Mouse (Mus musculus): ENCODE data around the gene Nfia. TPM values are rescaled to one million over a fixed set of nuclear protein-coding genes. Genes with fewer than 3 reads are reported as not detected.

The Nfia gene
- polyA plus RNA-seq, 1 experiment from 2014 or later: 45.1 TPM

DNA sequence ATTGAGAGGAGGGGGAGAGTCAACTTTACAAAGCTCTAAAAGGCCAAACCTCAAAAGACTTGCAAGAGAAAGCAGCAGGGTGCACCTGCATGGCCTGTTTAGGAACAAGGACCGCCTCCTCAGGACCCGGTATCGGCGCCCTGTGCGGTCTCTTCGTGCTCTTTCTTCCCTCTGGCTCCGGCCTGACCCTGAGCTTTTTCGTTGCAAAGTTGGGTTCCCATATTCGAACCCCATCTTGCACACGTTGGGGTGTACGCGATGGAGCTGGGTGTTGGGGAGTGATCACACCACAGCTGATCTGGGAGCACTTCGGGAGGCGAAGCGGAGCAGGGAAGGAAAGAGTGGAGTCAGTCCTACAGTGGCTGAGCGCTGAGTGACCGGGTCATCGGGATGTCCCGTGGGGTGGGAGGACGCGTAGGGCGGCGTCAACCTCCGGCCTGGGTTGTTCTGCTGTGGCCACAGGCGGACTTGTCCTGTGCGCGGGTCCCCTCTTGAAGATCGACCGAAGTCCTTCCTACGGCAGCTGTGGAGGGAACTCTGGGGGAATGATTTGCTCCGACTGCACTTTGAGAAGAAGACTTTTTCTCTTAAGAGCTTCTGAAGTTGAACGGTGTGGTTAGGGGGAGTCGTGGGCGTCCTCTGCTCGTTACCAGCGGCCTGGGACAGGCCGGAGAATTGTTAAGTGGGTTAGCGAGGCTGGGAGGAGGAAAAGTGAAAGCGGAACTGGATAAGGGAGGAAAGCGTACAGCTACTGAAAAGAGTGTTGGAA lies 20.9 kb upstream of the Nfia start:
- Histone ChIP-seq H3K27me3 (peaks cover 50% of the 10 kb centered on the region), H3K9me3 (no peaks in the 10 kb centered on the region), H3K9ac (peak overlapping the region; percentile 71), H3K4me3 (peak overlapping the region; percentile 39), H3K27ac (replicated peaks) (peak overlapping the region; percentile 80), H3K36me3 (no peaks in the 10 kb centered on the region), H3K4me2 (peak overlapping the region; percentile 78), H3K4me1 (replicated peaks) (peaks cover 39% of the 10 kb centered on the region)
- ATAC-seq (ENCODE audit: low read depth): peak; percentile 63
- WGBS: 2% methylated on average over 40 of the region's 40 CpGs

DNA sequence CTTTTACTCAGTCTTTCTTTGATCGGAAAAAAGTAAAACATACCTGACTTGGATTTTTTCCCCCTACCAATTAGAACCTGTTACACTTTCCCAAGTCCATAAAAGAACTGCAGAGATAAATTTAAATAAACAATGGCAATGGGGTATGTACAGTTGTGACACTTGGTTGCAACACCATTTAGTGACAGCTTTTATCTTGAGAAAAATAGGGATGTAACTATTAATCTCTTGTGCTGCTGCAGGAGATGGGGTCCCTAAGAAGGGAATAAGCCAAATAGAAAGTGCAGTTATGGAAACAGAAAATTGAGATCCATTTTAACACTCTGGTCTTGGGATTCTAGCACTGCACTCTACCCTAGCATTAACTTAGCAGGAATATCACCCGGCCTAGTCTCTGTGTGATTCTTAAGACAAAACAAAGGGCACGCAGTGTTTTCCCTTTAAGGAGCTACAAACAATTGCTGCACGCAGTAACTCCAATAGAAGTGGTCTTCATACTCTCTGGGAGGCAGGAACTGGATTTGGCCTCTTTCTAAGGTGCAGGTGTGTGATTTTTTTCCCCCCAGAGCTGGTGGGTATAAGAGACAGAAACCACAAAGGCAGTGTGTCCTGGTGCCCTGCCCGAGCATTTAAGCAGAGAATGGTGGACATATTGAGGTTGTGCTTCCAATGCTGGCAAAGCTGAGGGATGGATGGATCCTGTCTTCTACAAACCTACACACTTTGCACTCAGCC lies 20.1 kb upstream of the Nfia start:
- no peaks in the 10 kb centered on the region for H3K9me3 ChIP-seq
- peaks cover 39% of the 10 kb centered on the region for H3K4me1 ChIP-seq (replicated peaks)
- 11% methylated on average over 5 of the region's 5 CpGs for WGBS
- peaks cover 50% of the 10 kb centered on the region for H3K27me3 ChIP-seq
- peak overlapping the region; percentile 80 for H3K27ac ChIP-seq (replicated peaks)
- H3K4me2 ChIP-seq: peak overlapping the region; percentile 78
- no peak for ATAC-seq (ENCODE audit: low read depth)
- H3K4me3 ChIP-seq: peak overlapping the region; percentile 39
- H3K9ac ChIP-seq: peak overlapping the region; percentile 71
- H3K36me3 ChIP-seq: no peaks in the 10 kb centered on the region

DNA sequence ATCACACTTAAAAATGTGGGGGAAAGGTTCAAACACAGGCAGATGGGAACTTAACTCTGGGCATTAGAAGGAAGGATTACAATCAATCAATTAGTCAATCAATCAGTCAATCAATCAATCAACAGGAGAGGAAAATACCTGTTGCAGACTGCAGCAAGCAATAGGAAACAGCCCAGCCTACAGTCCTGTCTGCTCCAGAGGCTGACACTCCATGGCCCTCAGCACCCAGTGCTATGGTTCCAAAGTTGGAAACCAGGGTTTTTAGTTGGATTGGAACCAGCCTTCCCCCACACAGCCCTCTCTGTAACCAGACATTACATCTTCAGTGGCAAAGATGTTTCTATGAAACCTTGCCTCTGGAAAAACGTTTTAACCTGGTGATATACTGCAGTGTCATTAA lies 19.0 kb upstream of the Nfia start:
- Histone ChIP-seq H3K4me2 (no peak overlapping the region), H3K27me3 (peaks cover 50% of the 10 kb centered on the region), H3K4me1 (replicated peaks) (peaks cover 46% of the 10 kb centered on the region), H3K27ac (replicated peaks) (no peak overlapping the region), H3K36me3 (no peaks in the 10 kb centered on the region), H3K4me3 (no peak overlapping the region), H3K9me3 (no peaks in the 10 kb centered on the region), H3K9ac (no peak overlapping the region)
- ATAC-seq (ENCODE audit: low read depth): no peak
- WGBS: 5% methylated on average over 1 of the region's 1 CpGs

- Histone ChIP-seq H3K9me3 (no peaks in the 10 kb centered on the region), H3K27me3 (peaks cover 50% of the 10 kb centered on the region), H3K36me3 (no peaks in the 10 kb centered on the region), H3K27ac (replicated peaks) (no peak overlapping the region), H3K4me3 (no peak overlapping the region), H3K9ac (peak overlapping the region; percentile 43), H3K4me1 (replicated peaks) (peaks cover 53% of the 10 kb centered on the region), H3K4me2 (no peak overlapping the region)
- no peak for ATAC-seq (ENCODE audit: low read depth)
- 22% methylated on average over 12 of the region's 12 CpGs for WGBS
These were observed 18.3 kb upstream of the Nfia start for GRCm38 (mm10) chr4:97754241-97754640.

- ATAC-seq (ENCODE audit: low read depth): peak; percentile 80
- WGBS: under 1% methylated on average over 37 of the region's 38 CpGs
These were observed 15.1 kb upstream of the Nfia start for GRCm38 (mm10) chr4:97757207-97757977.

DNA sequence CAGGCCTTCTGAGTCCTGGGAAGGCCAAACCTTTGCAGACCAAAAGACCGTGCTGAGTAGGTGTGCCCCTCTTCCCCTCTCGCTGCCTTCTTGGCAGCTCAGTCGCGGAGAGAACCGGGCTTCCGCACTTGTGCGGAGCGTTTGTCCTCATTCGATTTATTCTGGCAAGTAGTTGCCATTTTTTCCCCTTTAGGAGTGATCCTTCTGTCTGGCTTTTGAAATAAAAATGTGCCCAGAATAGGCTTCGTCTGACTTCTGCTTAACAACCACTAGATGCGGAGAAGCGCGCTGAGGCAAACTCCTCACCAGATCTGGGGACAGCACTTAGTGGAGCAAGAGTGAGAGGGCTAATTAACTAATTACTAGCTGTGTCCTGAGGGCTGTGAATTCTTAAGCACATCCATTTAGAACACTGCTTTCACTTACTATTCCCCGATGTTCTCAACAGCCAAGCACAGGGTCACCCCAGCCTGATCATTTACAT lies 14.5 kb upstream of the Nfia start:
- WGBS: under 1% methylated on average over 14 of the region's 14 CpGs
- Histone ChIP-seq H3K4me2 (peak overlapping the region; percentile 70), H3K27me3 (peaks cover 27% of the 10 kb centered on the region)

More at GRCm38 (mm10) chr4:97757207-97757977, 15.1 kb upstream of the Nfia start:
- peak overlapping the region; percentile 70 for H3K9ac ChIP-seq
- H3K36me3 ChIP-seq: no peaks in the 10 kb centered on the region
- H3K4me2 ChIP-seq: peak overlapping the region; percentile 70
- H3K4me3 ChIP-seq: peak overlapping the region; percentile 47
- H3K27ac ChIP-seq (replicated peaks): peak overlapping the region; percentile 85
- H3K4me1 ChIP-seq (replicated peaks): peaks cover 39% of the 10 kb centered on the region
- no peaks in the 10 kb centered on the region for H3K9me3 ChIP-seq
- peaks cover 34% of the 10 kb centered on the region for H3K27me3 ChIP-seq

DNA sequence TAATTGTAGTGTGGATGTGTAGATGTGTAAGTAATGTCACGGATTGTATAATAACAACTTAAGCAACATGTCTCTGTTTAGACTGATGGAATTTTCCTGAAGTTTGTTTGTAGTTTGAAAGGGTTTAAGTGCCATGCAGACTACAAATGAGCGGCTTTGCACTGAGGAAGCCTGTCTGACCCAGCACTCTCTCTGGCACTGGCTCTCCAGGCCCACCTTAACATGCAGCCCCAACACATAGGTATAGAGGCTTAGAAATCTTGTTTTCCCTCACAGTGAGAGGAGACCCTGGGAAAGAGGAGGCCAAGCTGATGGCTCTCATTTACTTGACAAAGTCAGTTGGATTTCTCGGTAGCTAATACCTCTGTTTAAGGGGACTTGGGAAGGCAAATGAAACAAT lies 13.9 kb upstream of the Nfia start:
- Histone ChIP-seq H3K4me3 (peak overlapping the region; percentile 47), H3K27me3 (peaks cover 21% of the 10 kb centered on the region), H3K36me3 (no peaks in the 10 kb centered on the region), H3K9me3 (no peaks in the 10 kb centered on the region), H3K9ac (peak overlapping the region; percentile 70), H3K4me1 (replicated peaks) (peaks cover 27% of the 10 kb centered on the region), H3K4me2 (peak overlapping the region; percentile 70), H3K27ac (replicated peaks) (peak overlapping the region; percentile 85)
- no peak for ATAC-seq (ENCODE audit: low read depth)
- WGBS: 24% methylated on average over 3 of the region's 3 CpGs

More for the DNA sequence above, 14.5 kb upstream of the Nfia start:
- H3K9me3 ChIP-seq: no peaks in the 10 kb centered on the region
- peaks cover 33% of the 10 kb centered on the region for H3K4me1 ChIP-seq (replicated peaks)
- H3K4me3 ChIP-seq: peak overlapping the region; percentile 47
- ATAC-seq (ENCODE audit: low read depth): peak; percentile 77
- no peaks in the 10 kb centered on the region for H3K36me3 ChIP-seq
- H3K27ac ChIP-seq (replicated peaks): peak overlapping the region; percentile 85
- H3K9ac ChIP-seq: peak overlapping the region; percentile 70

DNA sequence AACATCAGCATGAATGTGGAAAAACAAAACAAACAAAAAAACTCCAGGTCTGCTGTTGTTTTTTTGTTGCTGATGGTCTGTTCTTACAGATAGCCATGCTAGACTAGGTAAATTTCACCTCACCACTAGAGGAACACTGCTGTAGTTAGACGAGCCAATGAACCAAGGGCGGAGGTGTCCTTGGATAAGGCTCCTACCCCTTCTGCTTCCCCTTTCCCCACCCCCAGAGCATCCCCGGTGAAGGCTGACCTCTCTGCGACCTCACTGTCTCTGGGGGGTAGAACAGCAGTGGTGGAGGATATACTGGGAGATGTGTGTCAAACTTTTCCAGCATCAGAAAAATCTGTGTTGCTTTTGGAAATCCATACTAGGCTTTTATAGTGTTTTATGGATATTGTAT lies 7.9 kb upstream of the Nfia start:
- Histone ChIP-seq H3K9me3 (no peaks in the 10 kb centered on the region), H3K27me3 (no peaks in the 10 kb centered on the region), H3K9ac (no peak overlapping the region), H3K4me1 (replicated peaks) (peaks cover under 1% of the 10 kb centered on the region), H3K36me3 (no peaks in the 10 kb centered on the region), H3K4me3 (no peak overlapping the region), H3K27ac (replicated peaks) (no peak overlapping the region), H3K4me2 (no peak overlapping the region)
- 26% methylated on average over 4 of the region's 4 CpGs for WGBS
- ATAC-seq (ENCODE audit: low read depth): no peak

GRCm38 (mm10) chr4:97765341-97766020 lies 7.1 kb upstream of the Nfia start:
- no peak for ATAC-seq (ENCODE audit: low read depth)
- Histone ChIP-seq H3K27me3 (no peaks in the 10 kb centered on the region), H3K36me3 (no peaks in the 10 kb centered on the region), H3K27ac (replicated peaks) (no peak overlapping the region), H3K4me1 (replicated peaks) (no peaks in the 10 kb centered on the region), H3K9me3 (no peaks in the 10 kb centered on the region), H3K4me2 (no peak overlapping the region), H3K4me3 (no peak overlapping the region), H3K9ac (no peak overlapping the region)
- 85% methylated on average over 4 of the region's 4 CpGs for WGBS

GRCm38 (mm10) chr4:97766100-97766499 lies 6.4 kb upstream of the Nfia start:
- ATAC-seq (ENCODE audit: low read depth): no peak
- no peak overlapping the region for H3K9ac ChIP-seq

DNA sequence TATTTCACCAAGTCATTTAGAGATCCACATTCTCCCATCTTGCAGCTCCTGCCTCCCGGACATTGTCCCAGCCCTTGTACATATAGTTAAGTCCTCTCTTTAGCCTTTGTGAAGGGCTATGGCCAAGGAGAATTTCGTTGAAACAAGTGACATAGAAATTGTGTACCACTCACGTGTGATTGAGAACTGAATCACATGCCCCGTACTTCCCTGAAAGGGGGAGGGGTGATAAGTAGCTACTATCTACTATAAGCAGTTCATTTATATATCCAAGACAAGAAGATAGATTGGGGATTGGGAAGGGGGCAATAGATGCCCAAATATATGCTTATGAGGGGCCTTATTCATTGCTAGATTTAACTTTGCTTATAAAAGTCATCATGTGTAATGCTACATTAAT lies 5.5 kb upstream of the Nfia start:
- no peak for ATAC-seq (ENCODE audit: low read depth)
- Histone ChIP-seq H3K36me3 (no peaks in the 10 kb centered on the region), H3K9ac (no peak overlapping the region), H3K27me3 (no peaks in the 10 kb centered on the region), H3K4me3 (no peak overlapping the region), H3K4me2 (no peak overlapping the region), H3K27ac (replicated peaks) (no peak overlapping the region), H3K9me3 (no peaks in the 10 kb centered on the region), H3K4me1 (replicated peaks) (peaks cover 7% of the 10 kb centered on the region; the same call in 1 of the 2 replicates)
- WGBS: 85% methylated on average over 4 of the region's 4 CpGs

More at GRCm38 (mm10) chr4:97766100-97766499, 6.4 kb upstream of the Nfia start:
- H3K9me3 ChIP-seq: no peaks in the 10 kb centered on the region
- H3K4me2 ChIP-seq: no peak overlapping the region
- WGBS: 85% methylated on average over 3 of the region's 3 CpGs
- no peaks in the 10 kb centered on the region for H3K36me3 ChIP-seq
- H3K4me1 ChIP-seq (replicated peaks): no peaks in the 10 kb centered on the region
- H3K27ac ChIP-seq (replicated peaks): no peak overlapping the region
- H3K4me3 ChIP-seq: no peak overlapping the region
- no peaks in the 10 kb centered on the region for H3K27me3 ChIP-seq

All from neural tube, embryonic 13.5 days (tissue).